Mouse (Mus musculus) CD4-positive helper T cell, adult 2 months (primary cell): ENCODE measurements around the gene Rad9a.
"Not testable (repeated sequence)": the region's sequence is repeated elsewhere in the genome, so short reads cannot be mapped to it uniquely, and the experiment has no call there.

Experiments
- DNase-seq: peaks from one replicate; pipeline ENCODE4 v3.0.0-alpha.2; 2012; ENCODE audit warnings: low read depth, missing footprints, low spot score

Gene Rad9a

GRCm38 (mm10) chr19:4201291-4201909 lies at the start of gene Rad9a:
Gene Rad9a (minus strand): TSS chr19:4201662.
- peak; percentile 95 for DNase-seq

GRCm38 (mm10) chr19:4248683-4249082 lies 47.2 kb upstream of the Rad9a start:
- not testable (repeated sequence) for DNase-seq

GRCm38 (mm10) chr19:4247010-4247409 lies 45.5 kb upstream of the Rad9a start:
- DNase-seq, result peak; percentile 42

- DNase-seq, result no peak
Measured at GRCm38 (mm10) chr19:4244775-4245174, 43.3 kb upstream of the Rad9a start.

GRCm38 (mm10) chr19:4242416-4242815 lies 41.0 kb upstream of the Rad9a start:
- DNase-seq, result peak; percentile 47

GRCm38 (mm10) chr19:4240247-4240668 lies 38.8 kb upstream of the Rad9a start:
- DNase-seq, result no peak

GRCm38 (mm10) chr19:4234548-4234947 lies 33.1 kb upstream of the Rad9a start:
- no peak for DNase-seq

- no peak for DNase-seq
Measured at GRCm38 (mm10) chr19:4232651-4233050, 31.2 kb upstream of the Rad9a start.

- DNase-seq, result no peak
Measured at GRCm38 (mm10) chr19:4232186-4232572, 30.7 kb upstream of the Rad9a start.

GRCm38 (mm10) chr19:4231253-4232185 lies 30.1 kb upstream of the Rad9a start, which contains the start of gene Pold4:
Gene Pold4 (plus strand): TSS chr19:4231899.
- DNase-seq, result peak; percentile 96

- peak; percentile 38 for DNase-seq
Measured at GRCm38 (mm10) chr19:4230415-4230814, 29.0 kb upstream of the Rad9a start.

GRCm38 (mm10) chr19:4229451-4230076 lies 28.1 kb upstream of the Rad9a start:
- DNase-seq, result no peak

- DNase-seq, result no peak
Measured at GRCm38 (mm10) chr19:4228891-4229290, 27.4 kb upstream of the Rad9a start.

GRCm38 (mm10) chr19:4227894-4228678 lies 26.6 kb upstream of the Rad9a start:
- DNase-seq, result peak; percentile 79

GRCm38 (mm10) chr19:4227446-4227845 lies 26.0 kb upstream of the Rad9a start:
- peak; percentile 57 for DNase-seq

GRCm38 (mm10) chr19:4226779-4227178 lies 25.3 kb upstream of the Rad9a start:
- DNase-seq, result no peak

GRCm38 (mm10) chr19:4222165-4222564 lies 20.7 kb upstream of the Rad9a start:
- no peak for DNase-seq

- DNase-seq, result peak; percentile 40
Measured at GRCm38 (mm10) chr19:4220957-4221743, 19.7 kb upstream of the Rad9a start.

- no peak for DNase-seq
Measured at GRCm38 (mm10) chr19:4220416-4220815, 19.0 kb upstream of the Rad9a start.

- no peak for DNase-seq
Measured at GRCm38 (mm10) chr19:4219943-4220342, 18.5 kb upstream of the Rad9a start.

GRCm38 (mm10) chr19:4218784-4219183 lies 17.3 kb upstream of the Rad9a start:
- DNase-seq, result peak; percentile 65
